Mouse (Mus musculus): Measurements from ENCODE around the gene Mrtfa. TPM values are rescaled to one million over a fixed set of nuclear protein-coding genes. Genes with fewer than 3 reads are reported as not detected.

Gene Mrtfa
- polyA plus RNA-seq, 1 experiment from 2014 or later: 23.9 TPM

DNA sequence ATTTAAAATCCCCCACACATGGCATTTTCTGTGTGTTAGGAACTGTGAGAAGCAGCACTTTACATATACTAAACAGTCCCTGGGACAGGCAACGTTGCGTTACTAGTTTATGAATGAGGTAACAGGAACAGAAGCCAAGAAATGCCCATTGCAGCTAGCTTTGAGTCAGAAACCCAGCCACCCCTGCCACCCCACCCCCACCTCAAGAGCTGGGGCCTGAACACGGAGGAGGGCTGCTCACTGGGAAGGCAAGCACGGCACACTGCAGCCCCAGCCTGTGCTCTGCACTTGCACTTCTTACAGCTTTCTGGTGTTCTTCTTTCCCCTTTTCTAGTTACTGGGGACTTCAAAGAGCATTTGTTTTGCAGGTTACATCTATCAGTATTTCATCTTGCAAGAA is 93.1 kb downstream of the Mrtfa start:
- Histone ChIP-seq H3K4me1 (peaks cover 13% of the 10 kb centered on the region; the same call in 1 of the 2 replicates), H3K36me3 (no peaks in the 10 kb centered on the region), H3K27ac (peak overlapping the region; percentile 48; the same call in 1 of the 2 replicates), H3K4me2 (no peak overlapping the region), H3K4me3 (replicated peaks) (no peak overlapping the region), H3K9me3 (no peaks in the 10 kb centered on the region), H3K27me3 (replicated peaks) (no peaks in the 10 kb centered on the region), H3K9ac (no peak overlapping the region)
- 25% methylated on average over 4 of the region's 4 CpGs for WGBS
- ATAC-seq (ENCODE audit: insufficient read depth, low FRiP score, low read depth): peak; percentile 57; the same call in 1 of the 2 replicates

DNA sequence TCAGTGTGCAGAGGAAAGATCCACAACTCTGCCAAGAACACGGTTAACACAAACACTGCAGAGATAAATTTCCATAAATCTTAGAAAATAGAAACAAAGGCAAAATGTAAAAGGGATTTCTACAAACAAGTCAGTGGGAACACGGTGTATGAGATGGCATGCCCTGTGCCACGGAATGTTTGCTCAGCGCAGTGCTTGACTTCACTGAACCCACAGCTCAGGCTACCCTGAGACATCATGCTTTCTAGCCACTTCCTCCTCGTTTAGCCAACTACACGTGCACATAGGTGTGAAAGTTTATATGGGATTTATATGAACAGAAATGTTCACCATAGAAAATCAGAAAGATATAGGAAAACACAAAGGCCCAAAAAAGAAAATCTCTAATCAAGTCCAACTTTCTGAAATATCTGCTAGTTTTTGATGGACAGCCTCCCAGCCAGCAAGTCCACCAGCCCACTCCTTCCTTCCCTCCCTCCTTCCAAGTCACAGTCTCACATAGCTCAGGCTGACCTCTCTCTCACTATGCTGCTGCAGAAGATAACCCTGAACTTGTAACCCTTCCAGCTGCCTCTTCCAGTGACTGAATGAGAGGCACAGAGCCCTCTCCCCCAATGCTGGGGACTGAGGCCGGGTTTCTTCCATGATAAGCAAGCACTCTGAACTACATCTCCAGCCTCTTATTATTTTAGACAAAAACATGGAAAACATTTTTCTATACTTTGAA is 94.1 kb downstream of the Mrtfa start:
- Histone ChIP-seq H3K27me3 (replicated peaks) (no peaks in the 10 kb centered on the region), H3K9ac (no peak overlapping the region), H3K27ac (peak overlapping the region; percentile 59), H3K36me3 (no peaks in the 10 kb centered on the region), H3K9me3 (no peaks in the 10 kb centered on the region), H3K4me3 (replicated peaks) (no peak overlapping the region), H3K4me1 (peaks cover 13% of the 10 kb centered on the region; the same call in 1 of the 2 replicates), H3K4me2 (no peak overlapping the region)
- 28% methylated on average over 7 of the region's 7 CpGs for WGBS
- ATAC-seq (ENCODE audit: insufficient read depth, low FRiP score, low read depth): peak; percentile 61

DNA sequence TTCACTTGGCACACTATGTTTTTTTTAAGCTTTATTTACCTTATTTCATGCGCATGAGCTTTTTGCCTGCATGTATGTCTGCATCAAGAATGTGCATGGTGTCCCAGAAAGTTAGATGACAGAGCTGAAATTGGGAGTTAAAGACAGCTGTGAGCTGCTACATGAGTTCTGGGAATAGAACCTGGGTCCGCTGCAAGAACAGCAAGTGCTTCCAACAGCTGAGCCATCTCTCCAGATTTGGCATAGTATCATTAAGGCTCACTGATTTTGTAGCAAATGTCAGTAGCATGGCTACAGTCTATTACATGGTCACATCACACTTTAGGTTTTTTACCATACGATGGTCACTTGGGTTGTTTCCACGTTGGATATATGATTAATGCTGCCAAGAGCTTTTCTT is 97.5 kb downstream of the Mrtfa start:
- Histone ChIP-seq H3K4me2 (no peak overlapping the region), H3K4me3 (replicated peaks) (no peak overlapping the region), H3K36me3 (no peaks in the 10 kb centered on the region), H3K27ac (no peak overlapping the region), H3K4me1 (peaks cover 13% of the 10 kb centered on the region; the same call in 1 of the 2 replicates), H3K9me3 (no peaks in the 10 kb centered on the region), H3K27me3 (replicated peaks) (no peaks in the 10 kb centered on the region), H3K9ac (no peak overlapping the region)
- 73% methylated on average over 4 of the region's 4 CpGs for WGBS
- no peak for ATAC-seq (ENCODE audit: insufficient read depth, low FRiP score, low read depth)

DNA sequence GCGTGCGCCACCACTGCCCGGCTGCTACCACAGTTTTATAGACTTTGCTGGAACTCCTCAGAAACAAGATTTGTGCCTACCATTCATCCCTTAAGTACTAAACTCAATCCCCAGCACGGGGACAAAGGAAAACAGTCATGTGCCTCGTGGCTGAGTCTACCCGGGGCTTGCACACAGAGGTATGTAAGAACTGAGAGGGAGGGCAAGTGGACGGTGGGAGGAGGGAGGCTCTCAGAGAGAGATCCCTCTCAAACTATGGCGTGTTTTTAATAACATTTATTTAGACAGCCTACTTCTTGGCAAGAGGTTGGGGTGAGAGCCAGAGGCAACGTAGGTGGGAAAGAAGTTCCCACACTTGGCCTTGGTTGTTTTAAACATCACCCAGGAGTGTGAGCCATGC is 98.8 kb downstream of the Mrtfa start:
- 58% methylated on average over 9 of the region's 9 CpGs for WGBS
- no peak for ATAC-seq (ENCODE audit: insufficient read depth, low FRiP score, low read depth)
- Histone ChIP-seq H3K27me3 (replicated peaks) (no peaks in the 10 kb centered on the region), H3K9ac (no peak overlapping the region), H3K9me3 (no peaks in the 10 kb centered on the region), H3K27ac (no peak overlapping the region), H3K4me1 (peaks cover 14% of the 10 kb centered on the region; the same call in 1 of the 2 replicates), H3K36me3 (no peaks in the 10 kb centered on the region), H3K4me2 (no peak overlapping the region), H3K4me3 (replicated peaks) (no peak overlapping the region)

DNA sequence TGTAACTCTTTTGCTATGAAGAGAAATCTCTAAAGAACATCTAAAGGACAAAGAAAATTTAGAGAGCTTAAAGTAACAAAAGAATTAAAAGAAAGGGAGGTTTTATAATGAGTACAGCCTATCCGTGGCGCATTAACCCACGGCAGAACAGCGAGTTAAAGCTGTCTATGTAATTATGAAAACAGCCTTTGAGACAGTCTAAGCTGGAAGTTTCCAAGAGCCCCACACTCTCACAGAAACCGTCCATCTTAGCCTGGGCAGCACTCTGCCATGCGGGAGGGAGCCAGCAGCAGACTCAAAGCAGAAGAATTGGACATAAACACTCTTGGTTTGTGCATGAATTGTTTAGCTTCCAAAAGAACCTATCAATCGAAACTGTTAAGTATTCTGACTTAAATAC is 103.0 kb downstream of the Mrtfa start:
- 41% methylated on average over 7 of the region's 7 CpGs for WGBS
- no peak for ATAC-seq (ENCODE audit: insufficient read depth, low FRiP score, low read depth)
- peaks cover 23% of the 10 kb centered on the region; the same call in 1 of the 2 replicates for H3K4me1 ChIP-seq
- H3K4me3 ChIP-seq (replicated peaks): no peak overlapping the region
- no peak overlapping the region for H3K4me2 ChIP-seq
- no peaks in the 10 kb centered on the region for H3K36me3 ChIP-seq
- no peaks in the 10 kb centered on the region for H3K9me3 ChIP-seq
- H3K27ac ChIP-seq: peak overlapping the region; percentile 17; the same call in 1 of the 2 replicates
- no peak overlapping the region for H3K9ac ChIP-seq
- H3K27me3 ChIP-seq (replicated peaks): no peaks in the 10 kb centered on the region

DNA sequence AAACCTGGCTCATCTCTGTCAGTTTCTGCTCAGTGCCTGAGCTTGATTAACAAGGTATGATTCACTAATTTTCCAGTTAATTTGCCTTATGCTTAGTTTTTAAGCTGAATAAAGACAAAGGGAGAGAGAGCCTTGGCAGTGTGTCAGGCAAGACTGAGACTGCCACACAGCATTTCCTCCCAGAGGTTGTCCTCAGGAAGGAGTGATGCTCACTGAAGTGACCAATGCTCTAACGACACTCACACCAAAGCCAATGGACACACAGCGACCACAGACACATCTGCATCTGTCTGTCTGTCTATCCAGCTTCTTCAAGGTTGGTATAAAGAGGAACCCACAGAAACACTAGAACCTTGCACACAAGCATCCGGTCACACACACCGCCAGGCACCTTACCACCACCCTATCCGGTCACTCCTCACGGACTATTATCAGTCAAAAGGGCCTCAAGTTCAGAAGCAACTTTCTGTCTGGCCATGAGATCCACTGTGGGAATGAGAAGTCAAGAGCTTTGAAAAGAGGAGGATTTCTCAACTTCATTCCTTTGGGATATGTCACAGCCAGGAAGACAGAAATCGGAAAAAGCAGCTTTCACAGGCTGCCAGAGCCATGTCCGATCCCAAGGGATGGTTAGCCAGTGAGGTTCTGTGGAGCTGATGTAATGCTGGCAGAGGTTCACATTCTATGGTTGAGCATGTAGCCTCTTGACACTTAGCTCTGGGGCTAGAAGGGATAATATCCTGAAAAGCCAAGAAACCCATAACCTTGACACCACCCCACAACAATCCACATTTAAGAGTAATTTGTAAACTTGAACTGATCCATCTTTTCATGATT is 103.7 kb downstream of the Mrtfa start:
- Histone ChIP-seq H3K27me3 (replicated peaks) (no peaks in the 10 kb centered on the region), H3K4me2 (no peak overlapping the region), H3K9ac (no peak overlapping the region), H3K4me3 (replicated peaks) (no peak overlapping the region), H3K27ac (peak overlapping the region; percentile 67), H3K36me3 (no peaks in the 10 kb centered on the region), H3K9me3 (no peaks in the 10 kb centered on the region), H3K4me1 (peaks cover 23% of the 10 kb centered on the region; the same call in 1 of the 2 replicates)
- ATAC-seq (ENCODE audit: insufficient read depth, low FRiP score, low read depth): peak; percentile 54; the same call in 1 of the 2 replicates
- whole genome bisulfite sequencing: 70% methylated on average over 8 of the region's 8 CpGs

DNA sequence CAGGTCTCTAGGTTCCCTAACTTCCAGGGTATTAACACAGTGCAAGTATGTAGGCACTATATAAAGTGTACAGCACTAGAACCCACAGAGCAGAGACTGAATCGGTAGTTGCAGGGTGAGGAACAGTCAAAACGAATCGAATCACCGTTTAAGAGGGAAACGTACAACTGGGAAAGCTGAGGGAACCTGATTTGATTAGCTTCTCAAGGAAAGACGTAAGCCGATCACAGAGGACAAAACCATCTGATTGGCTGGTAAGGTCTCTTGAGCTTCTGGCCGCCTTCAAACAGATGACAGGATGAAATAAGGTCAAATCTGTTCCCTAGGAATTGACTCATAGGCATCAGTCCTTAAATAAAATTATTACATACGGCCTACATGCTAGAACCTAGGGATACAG is 106.7 kb downstream of the Mrtfa start:
- Histone ChIP-seq H3K4me1 (peaks cover 23% of the 10 kb centered on the region; the same call in 1 of the 2 replicates), H3K9ac (no peak overlapping the region), H3K27ac (peak overlapping the region; percentile 76), H3K4me3 (replicated peaks) (no peak overlapping the region), H3K36me3 (no peaks in the 10 kb centered on the region), H3K4me2 (no peak overlapping the region), H3K27me3 (replicated peaks) (no peaks in the 10 kb centered on the region), H3K9me3 (no peaks in the 10 kb centered on the region)
- no peak for ATAC-seq (ENCODE audit: insufficient read depth, low FRiP score, low read depth)
- 77% methylated on average over 9 of the region's 9 CpGs for WGBS

DNA sequence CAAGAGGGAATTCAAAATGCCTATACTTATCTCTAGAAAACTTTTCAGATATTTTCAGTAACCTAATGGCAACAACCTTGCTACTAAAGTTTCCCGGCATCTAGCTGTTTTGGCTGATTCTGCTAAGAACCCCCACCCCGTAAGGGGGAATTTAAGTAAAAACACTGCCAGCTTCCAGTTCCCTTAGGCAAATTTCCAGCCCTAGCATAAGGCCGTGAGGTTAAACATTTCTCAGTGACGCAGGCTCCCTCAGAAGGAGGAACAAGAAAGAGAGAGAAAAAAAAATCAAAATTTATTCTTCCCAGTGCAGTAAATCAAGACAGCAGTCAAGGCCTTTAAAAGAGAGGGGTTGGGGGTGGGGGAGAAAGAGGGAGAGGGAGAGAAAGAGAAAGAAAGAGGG is 107.3 kb downstream of the Mrtfa start:
- H3K27ac ChIP-seq: peak overlapping the region; percentile 76
- H3K9me3 ChIP-seq: no peaks in the 10 kb centered on the region
- ATAC-seq (ENCODE audit: insufficient read depth, low FRiP score, low read depth): no peak
- no peaks in the 10 kb centered on the region for H3K27me3 ChIP-seq (replicated peaks)
- H3K9ac ChIP-seq: no peak overlapping the region
- H3K4me1 ChIP-seq: peaks cover 23% of the 10 kb centered on the region; the same call in 1 of the 2 replicates
- no peak overlapping the region for H3K4me3 ChIP-seq (replicated peaks)
- no peak overlapping the region for H3K4me2 ChIP-seq
- 32% methylated on average over 4 of the region's 4 CpGs for WGBS
- H3K36me3 ChIP-seq: no peaks in the 10 kb centered on the region

DNA sequence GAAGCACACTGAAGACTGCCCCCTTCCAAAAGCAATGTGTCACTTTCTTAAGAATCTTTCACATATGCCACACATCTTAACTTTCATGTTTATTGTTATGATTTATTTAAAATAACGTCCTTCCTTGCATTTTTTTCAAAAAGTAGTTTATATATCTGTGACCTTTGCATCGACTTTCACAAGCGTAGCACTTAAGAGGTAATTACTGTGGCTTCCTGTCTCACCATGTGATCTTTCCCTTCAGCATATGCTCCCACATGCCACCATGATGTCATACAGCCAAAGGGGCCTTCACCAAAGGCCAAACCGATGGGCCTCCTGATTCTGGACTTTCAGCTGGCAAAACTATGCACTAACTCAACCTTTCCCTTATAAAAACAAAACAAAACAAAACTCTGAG is 109.3 kb downstream of the Mrtfa start:
- Histone ChIP-seq H3K4me3 (replicated peaks) (no peak overlapping the region), H3K9ac (no peak overlapping the region), H3K4me2 (no peak overlapping the region), H3K27ac (no peak overlapping the region), H3K27me3 (replicated peaks) (no peaks in the 10 kb centered on the region), H3K9me3 (no peaks in the 10 kb centered on the region), H3K36me3 (no peaks in the 10 kb centered on the region), H3K4me1 (peaks cover 13% of the 10 kb centered on the region; the same call in 1 of the 2 replicates)
- ATAC-seq (ENCODE audit: insufficient read depth, low FRiP score, low read depth): no peak
- 39% methylated on average over 4 of the region's 4 CpGs for WGBS

DNA sequence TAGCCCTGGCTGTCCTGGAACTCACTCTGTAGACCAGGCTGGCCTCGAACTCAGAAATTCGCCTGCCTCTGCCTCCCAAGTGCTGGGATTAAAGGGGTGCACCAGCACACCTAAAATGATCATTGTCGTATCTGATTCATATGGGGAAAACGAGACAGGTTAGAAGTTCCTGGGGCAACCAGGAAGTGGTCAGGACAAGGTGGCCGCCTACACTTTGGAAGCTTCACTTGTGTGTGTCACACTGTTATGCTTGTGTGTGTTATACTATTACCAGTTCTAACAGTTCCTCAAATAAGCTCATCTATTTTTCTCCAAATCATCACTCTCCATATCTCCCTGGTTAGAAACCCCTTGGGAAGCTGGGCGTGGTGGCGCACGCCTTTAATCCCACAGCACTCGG is 110.2 kb downstream of the Mrtfa start:
- Histone ChIP-seq H3K4me3 (replicated peaks) (no peak overlapping the region), H3K27me3 (replicated peaks) (no peaks in the 10 kb centered on the region), H3K4me1 (peaks cover 13% of the 10 kb centered on the region; the same call in 1 of the 2 replicates), H3K9me3 (no peaks in the 10 kb centered on the region), H3K4me2 (no peak overlapping the region), H3K36me3 (no peaks in the 10 kb centered on the region), H3K27ac (no peak overlapping the region), H3K9ac (no peak overlapping the region)
- no peak for ATAC-seq (ENCODE audit: insufficient read depth, low FRiP score, low read depth)
- WGBS: 94% methylated on average over 9 of the region's 9 CpGs

DNA sequence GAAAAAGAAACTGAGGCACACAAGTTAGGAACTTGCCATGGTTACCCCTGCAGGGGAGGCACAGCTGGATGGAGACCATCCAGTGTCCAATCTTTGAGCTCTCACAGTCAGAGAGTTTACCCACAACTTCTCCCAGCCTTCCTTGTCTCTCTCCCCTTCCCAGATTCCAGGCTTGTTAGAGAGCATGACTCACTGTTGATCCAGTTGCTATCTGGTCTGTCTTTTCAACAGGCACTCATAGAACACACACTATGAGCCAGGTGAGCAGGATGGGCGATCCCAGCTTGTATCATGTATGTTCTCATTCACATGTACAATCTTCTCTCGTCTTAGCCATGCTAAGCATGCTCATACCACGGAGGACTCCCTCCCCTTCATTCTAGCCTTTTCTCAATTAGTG is 111.3 kb downstream of the Mrtfa start:
- H3K9ac ChIP-seq: no peak overlapping the region
- H3K36me3 ChIP-seq: no peaks in the 10 kb centered on the region
- H3K4me2 ChIP-seq: no peak overlapping the region
- no peak for ATAC-seq (ENCODE audit: insufficient read depth, low FRiP score, low read depth)
- H3K27me3 ChIP-seq (replicated peaks): no peaks in the 10 kb centered on the region
- H3K4me3 ChIP-seq (replicated peaks): no peak overlapping the region
- H3K9me3 ChIP-seq: no peaks in the 10 kb centered on the region
- no peak overlapping the region for H3K27ac ChIP-seq
- WGBS: 87% methylated on average over 3 of the region's 3 CpGs
- peaks cover 12% of the 10 kb centered on the region; the same call in 1 of the 2 replicates for H3K4me1 ChIP-seq

DNA sequence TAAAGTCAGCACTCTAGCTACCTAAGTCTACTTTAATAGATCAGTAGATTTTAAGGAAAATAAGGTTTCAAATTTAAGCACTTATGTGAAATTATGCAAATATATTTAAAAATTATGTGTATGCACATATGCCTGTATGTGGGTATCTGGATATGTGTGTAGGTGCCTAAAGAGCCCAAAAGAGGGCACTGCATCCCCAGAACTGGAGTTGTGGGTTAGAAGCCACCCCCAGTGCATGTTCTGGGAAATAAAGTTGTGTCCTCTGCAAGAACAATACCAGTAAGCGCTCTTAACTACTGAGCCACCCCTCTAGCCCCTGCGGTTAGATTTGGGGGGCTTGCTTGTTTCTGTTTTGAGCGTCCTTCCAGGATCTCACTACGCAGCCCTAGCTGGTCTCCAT is 113.0 kb downstream of the Mrtfa start:
- Histone ChIP-seq H3K4me3 (replicated peaks) (no peak overlapping the region), H3K9ac (no peak overlapping the region), H3K27ac (no peak overlapping the region), H3K4me2 (no peak overlapping the region), H3K36me3 (no peaks in the 10 kb centered on the region), H3K27me3 (replicated peaks) (no peaks in the 10 kb centered on the region), H3K9me3 (no peaks in the 10 kb centered on the region), H3K4me1 (no peaks in the 10 kb centered on the region)
- no peak for ATAC-seq (ENCODE audit: insufficient read depth, low FRiP score, low read depth)
- 96% methylated on average over 4 of the region's 4 CpGs for WGBS

Measured in stomach, embryonic 15.5 days (tissue).